Mouse (Mus musculus) cortical plate, adult 2 months (tissue): ENCODE data around the gene Mast1. TPM values are rescaled to one million over a fixed set of nuclear protein-coding genes. Genes with fewer than 3 reads are reported as not detected.

Experiments used
- H3K27ac ChIP-seq: fragments of 200-500 bp; 2 replicates; pipeline ENCODE4 v1.5.1; 2012; ENCODE audit warnings: low read length, control low read depth, inconsistent platforms; ENCODE audit not compliant: insufficient read depth
- H3K4me1 ChIP-seq: fragments of 200-500 bp; 2 replicates; pipeline ENCODE4 v1.6.1; 2011; ENCODE audit warnings: low read length; ENCODE audit not compliant: control insufficient read depth, insufficient read depth
- H3K4me3 ChIP-seq: fragments of 200-500 bp; 2 replicates; pipeline ENCODE4 v1.5.1; 2011; ENCODE audit warnings: mild to moderate bottlenecking, low read length, control low read depth; ENCODE audit not compliant: insufficient read depth
- CTCF ChIP-seq: fragments of 200-500 bp; IDR thresholded peaks from 2 replicates; pipeline ENCODE4 v1.5.1; 2011; ENCODE audit warnings: mild to moderate bottlenecking, control low read depth, low read length; ENCODE audit not compliant: insufficient read depth; ENCODE audit errors: extremely low read depth
- POLR2A ChIP-seq: fragments of 200-500 bp; IDR thresholded peaks from 2 replicates; pipeline ENCODE4 v1.6.1; 2011; ENCODE audit warnings: mild to moderate bottlenecking, low read length, control low read depth; ENCODE audit not compliant: insufficient read depth; ENCODE audit errors: extremely low read depth
- polyA plus RNA-seq: library from polyadenylated mRNA; depleted of rRNA; stranded (reverse); fragments of >200 nt; gene quantifications from 2 replicates; pipeline ENCODE4 v1.2.3, GENCODE M21; 2012

The Mast1 gene
- polyA plus RNA-seq, 1 experiment = 76.0 TPM

- H3K4me1 ChIP-seq = peaks cover 3% of the 10 kb centered on the region; the same call in 1 of the 2 replicates
- TF ChIP-seq POLR2A (no peak), CTCF (no peak)
- no peak overlapping the region for H3K4me3 ChIP-seq
- no peak overlapping the region for H3K27ac ChIP-seq
Measured at GRCm38 (mm10) chr8:84974543-84975142, 37.5 kb upstream of the Mast1 start.

DNA sequence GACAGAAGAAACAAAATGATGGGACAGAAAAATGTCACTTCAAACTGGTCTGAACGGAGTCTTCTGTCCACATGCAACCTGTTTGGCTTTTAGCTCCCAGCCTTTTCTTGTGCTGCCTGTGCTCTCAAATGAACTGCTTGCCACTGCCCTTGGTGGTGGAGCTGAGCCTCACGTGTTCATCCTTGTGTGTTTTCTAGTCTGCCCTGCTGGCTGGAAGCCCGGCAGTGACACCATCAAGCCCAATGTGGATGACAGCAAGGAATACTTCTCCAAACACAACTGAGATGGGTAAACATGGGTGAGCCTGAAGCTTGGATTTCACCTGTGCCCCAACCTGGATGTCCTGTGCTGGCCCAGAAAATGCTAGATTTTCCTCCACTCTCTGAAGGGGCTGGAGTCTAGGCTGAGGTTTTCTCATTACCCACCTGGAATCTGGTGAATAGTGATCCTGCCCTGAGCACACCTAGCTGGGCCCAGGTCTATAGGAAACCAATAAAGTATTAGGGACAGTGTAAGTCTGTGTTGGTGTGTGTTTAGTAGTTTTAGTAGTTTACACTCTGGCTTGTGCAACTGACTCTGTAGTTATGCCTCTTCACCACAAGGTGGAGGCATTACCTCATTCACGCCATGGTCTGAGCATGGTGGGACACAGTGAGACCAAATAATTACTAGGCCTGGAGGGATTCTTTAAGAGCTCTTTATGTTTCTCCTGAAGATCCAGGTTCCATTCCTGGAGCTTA, 36.8 kb upstream of the Mast1 start:
- H3K27ac ChIP-seq = no peak overlapping the region
- TF ChIP-seq POLR2A = no peak
- peak; percentile 98 for TF ChIP-seq CTCF
- peaks cover 3% of the 10 kb centered on the region; the same call in 1 of the 2 replicates for H3K4me1 ChIP-seq
- H3K4me3 ChIP-seq = no peak overlapping the region

DNA sequence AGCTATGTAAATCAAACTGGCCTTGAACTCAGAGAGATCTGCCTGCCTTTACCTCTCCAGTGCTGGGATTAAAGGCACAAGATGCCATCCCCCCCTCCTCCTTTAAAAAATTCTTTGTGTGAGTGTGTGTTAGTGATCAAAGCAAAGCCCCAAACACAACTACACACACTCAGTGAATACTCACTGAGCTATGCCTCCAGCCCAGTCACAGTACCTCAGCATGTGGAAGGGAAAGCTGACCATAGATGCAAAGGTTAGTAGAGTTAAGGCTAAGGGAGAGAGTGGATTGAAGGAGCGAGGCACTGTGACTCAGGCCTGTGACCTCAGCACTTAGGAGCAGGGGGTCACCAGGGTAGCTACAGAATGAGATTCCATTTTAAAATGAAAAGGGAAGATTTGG, 35.9 kb upstream of the Mast1 start:
- Histone ChIP-seq H3K4me3 (no peak overlapping the region), H3K27ac (no peak overlapping the region), H3K4me1 (peaks cover 6% of the 10 kb centered on the region; the same call in 1 of the 2 replicates)
- TF ChIP-seq CTCF = no peak
- no peak for TF ChIP-seq POLR2A

- H3K4me3 ChIP-seq = no peak overlapping the region; the same call in 1 of the 2 replicates
- H3K27ac ChIP-seq = no peak overlapping the region
- H3K4me1 ChIP-seq = peaks cover 6% of the 10 kb centered on the region; the same call in 1 of the 2 replicates
- TF ChIP-seq POLR2A = no peak
- no peak for TF ChIP-seq CTCF
Measured at GRCm38 (mm10) chr8:84970913-84971312, 33.8 kb upstream of the Mast1 start.

- peak overlapping the region; percentile 9; the same call in 1 of the 2 replicates for H3K27ac ChIP-seq
- H3K4me1 ChIP-seq = peaks cover 6% of the 10 kb centered on the region; the same call in 1 of the 2 replicates
- TF ChIP-seq POLR2A (no peak), CTCF (no peak)
- peak overlapping the region; percentile 72 for H3K4me3 ChIP-seq
Measured at GRCm38 (mm10) chr8:84970135-84970790, 33.1 kb upstream of the Mast1 start.

DNA sequence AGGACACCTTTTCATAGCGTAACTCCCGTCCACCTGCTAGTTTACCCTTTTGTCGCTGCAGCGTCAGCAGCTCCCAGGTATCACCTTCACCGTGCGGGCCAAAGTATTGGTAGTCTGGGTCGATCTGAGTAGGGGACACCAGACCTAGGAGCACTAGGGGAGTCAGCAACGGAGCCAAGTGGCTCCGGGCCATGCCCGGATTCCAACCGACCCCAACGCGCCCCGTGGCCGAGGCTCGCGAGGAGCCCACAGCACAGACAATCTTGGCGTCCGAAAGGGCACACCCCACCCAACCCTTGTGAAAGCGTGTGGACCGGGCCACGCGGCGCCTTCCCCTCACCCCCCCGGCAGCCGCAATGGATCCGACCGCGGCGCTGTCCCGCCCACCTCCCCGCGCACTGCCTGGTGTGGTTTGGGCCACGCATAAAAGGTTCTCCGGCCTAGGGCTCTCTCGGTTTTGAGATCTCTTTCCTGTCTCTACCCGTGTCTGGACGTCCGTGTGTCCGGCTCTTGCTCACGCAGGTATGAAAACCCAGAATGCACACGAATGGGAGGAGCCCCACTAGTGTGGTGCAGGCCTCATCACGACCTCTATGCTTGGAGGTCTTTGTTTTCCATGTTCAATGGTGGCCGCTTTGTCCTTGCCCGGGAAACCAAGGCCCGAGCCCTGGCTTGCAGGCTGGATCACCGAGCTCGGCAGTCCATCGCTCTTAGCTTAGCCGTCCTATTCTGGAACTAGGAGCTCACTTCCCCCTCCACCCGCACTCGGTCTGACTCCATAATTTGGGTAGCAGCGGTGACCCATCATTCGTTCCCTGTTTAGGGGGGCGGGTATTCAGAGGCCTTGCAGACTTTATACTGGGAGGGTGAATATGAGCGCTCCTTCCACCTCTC, 32.3 kb upstream of the Mast1 start, which contains the start of the genes Gm49661, Prdx2 and Rnaseh2a:
TSS of gene Gm49661 (minus strand) at position 193 of the 894 bp plus-strand sequence.
TSS of gene Prdx2 (plus strand) at position 347 of the 894 bp plus-strand sequence.
TSS of gene Rnaseh2a (minus strand) at position 527 of the 894 bp plus-strand sequence.
- H3K4me3 ChIP-seq = peak within 1 kb of the TSS; percentile 72
- peak; percentile 94 for TF ChIP-seq POLR2A
- no peak for TF ChIP-seq CTCF
- H3K4me1 ChIP-seq = peaks cover 9% of the 10 kb centered on the region; the same call in 1 of the 2 replicates
- H3K27ac ChIP-seq = peak within 1 kb of the TSS; percentile 58

DNA sequence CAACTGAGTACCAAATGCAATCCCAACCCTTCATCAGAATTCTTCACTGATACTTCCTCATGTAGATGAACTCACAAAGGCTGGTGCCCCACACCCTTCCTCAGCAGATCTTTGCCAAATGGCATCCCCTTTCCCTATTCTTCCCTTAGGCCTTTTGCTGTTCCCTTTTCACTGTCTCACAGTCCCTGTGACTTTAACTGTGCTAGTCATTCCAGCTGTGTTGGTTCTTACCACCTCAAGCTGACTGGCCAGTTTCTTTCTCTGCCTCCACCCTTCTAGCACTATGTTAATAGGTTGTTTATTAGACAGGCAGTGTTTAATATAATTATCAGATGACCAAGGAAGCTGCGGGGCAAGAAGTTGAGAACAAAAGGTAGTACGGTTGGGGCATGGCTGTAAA, 31.5 kb upstream of the Mast1 start:
- no peak for TF ChIP-seq POLR2A
- TF ChIP-seq CTCF = no peak
- Histone ChIP-seq H3K4me1 (peaks cover 9% of the 10 kb centered on the region; the same call in 1 of the 2 replicates), H3K4me3 (peak overlapping the region; percentile 72; the same call in 1 of the 2 replicates), H3K27ac (no peak overlapping the region)

- no peak for TF ChIP-seq POLR2A
- H3K27ac ChIP-seq = no peak overlapping the region
- H3K4me3 ChIP-seq = no peak overlapping the region
- H3K4me1 ChIP-seq = peaks cover 9% of the 10 kb centered on the region; the same call in 1 of the 2 replicates
Measured at GRCm38 (mm10) chr8:84967532-84968304, 30.6 kb upstream of the Mast1 start.
